Mouse (Mus musculus) testis, postnatal 10 days (tissue): ENCODE results near the gene Anapc2.

Experiments
- DNase-seq: peaks from one replicate; pipeline ENCODE4 v3.0.0; 2021; ENCODE audit warnings: low spot score

Gene Anapc2

GRCm38 (mm10) chr2:25267746-25268309 is 4.5 kb upstream of the Anapc2 start:
- DNase-seq: no peak

GRCm38 (mm10) chr2:25272515-25272914 is 237 bp downstream of the Anapc2 start:
- DNase-seq: no peak

- no peak for DNase-seq
Measured at GRCm38 (mm10) chr2:25273010-25273409, 732 bp downstream of the Anapc2 start.

- DNase-seq: peak; percentile 91
Measured at GRCm38 (mm10) chr2:25278928-25279882, 6.9 kb downstream of the Anapc2 start.

GRCm38 (mm10) chr2:25285551-25285950 is 13.3 kb downstream of the Anapc2 start:
- DNase-seq: no peak

- no peak for DNase-seq
Measured at GRCm38 (mm10) chr2:25286314-25286713, 14.0 kb downstream of the Anapc2 start.

GRCm38 (mm10) chr2:25286837-25287636 is 14.8 kb downstream of the Anapc2 start:
- DNase-seq: no peak

- DNase-seq: no peak
Measured at GRCm38 (mm10) chr2:25287927-25288649, 15.8 kb downstream of the Anapc2 start, which contains the start of gene Tmem210. Gene Tmem210, plus strand, starts transcription at chr2:25288145.

- DNase-seq: no peak
Measured at GRCm38 (mm10) chr2:25288734-25289345, 16.6 kb downstream of the Anapc2 start.

GRCm38 (mm10) chr2:25289651-25290050 is 17.4 kb downstream of the Anapc2 start, which contains the start of gene Lrrc26:
Gene Lrrc26, plus strand, starts transcription at chr2:25289915.
- peak; percentile 46 for DNase-seq

GRCm38 (mm10) chr2:25290101-25290815 is 18.0 kb downstream of the Anapc2 start:
- peak; percentile 46 for DNase-seq

- no peak for DNase-seq
Measured at GRCm38 (mm10) chr2:25290816-25291130, 18.5 kb downstream of the Anapc2 start.

- no peak for DNase-seq
Measured at GRCm38 (mm10) chr2:25291184-25292053, 19.1 kb downstream of the Anapc2 start.

GRCm38 (mm10) chr2:25292054-25292544 is 19.8 kb downstream of the Anapc2 start:
- DNase-seq: no peak

GRCm38 (mm10) chr2:25292856-25293255 is 20.6 kb downstream of the Anapc2 start:
- DNase-seq: peak; percentile 93

- DNase-seq: peak; percentile 47
Measured at GRCm38 (mm10) chr2:25293706-25294105, 21.4 kb downstream of the Anapc2 start.

GRCm38 (mm10) chr2:25297093-25297492 is 24.8 kb downstream of the Anapc2 start:
- no peak for DNase-seq

- DNase-seq: no peak
Measured at GRCm38 (mm10) chr2:25298046-25298445, 25.8 kb downstream of the Anapc2 start.

GRCm38 (mm10) chr2:25303452-25303851 is 31.2 kb downstream of the Anapc2 start:
- DNase-seq: no peak
